Mouse (Mus musculus): ENCODE data around the gene Tm9sf3.

Tm9sf3 gene

GRCm38 (mm10) chr19:41262712-41263629 lies 826 bp downstream of the Tm9sf3 start:
- in situ Hi-C loops (cut with MboI, MseI) = no loop called here

GRCm38 (mm10) chr19:41260736-41261135 lies 3.1 kb downstream of the Tm9sf3 start:
- in situ Hi-C loops (cut with MboI, MseI) = no loop called here

GRCm38 (mm10) chr19:41259256-41259655 lies 4.5 kb downstream of the Tm9sf3 start:
- in situ Hi-C loops (cut with MboI, MseI) = no loop called here

GRCm38 (mm10) chr19:41258707-41259106 lies 5.1 kb downstream of the Tm9sf3 start:
- in situ Hi-C loops (cut with MboI, MseI) = no loop called here

GRCm38 (mm10) chr19:41254584-41254983 lies 9.2 kb downstream of the Tm9sf3 start:
- in situ Hi-C loops (cut with MboI, MseI) = no loop called here

GRCm38 (mm10) chr19:41248968-41249367 lies 14.8 kb downstream of the Tm9sf3 start:
- in situ Hi-C loops (cut with MboI, MseI) = no loop called here

- in situ Hi-C loops (cut with MboI, MseI) = no loop called here
Observed at GRCm38 (mm10) chr19:41248271-41248670, 15.5 kb downstream of the Tm9sf3 start.

GRCm38 (mm10) chr19:41246271-41246670 lies 17.5 kb downstream of the Tm9sf3 start:
- in situ Hi-C loops (cut with MboI, MseI) = no loop called here

- in situ Hi-C loops (cut with MboI, MseI) = no loop called here
Observed at GRCm38 (mm10) chr19:41244581-41244980, 19.2 kb downstream of the Tm9sf3 start.

GRCm38 (mm10) chr19:41241997-41242396 lies 21.8 kb downstream of the Tm9sf3 start:
- in situ Hi-C loops (cut with MboI, MseI) = no loop called here

GRCm38 (mm10) chr19:41233698-41234097 lies 30.1 kb downstream of the Tm9sf3 start:
- in situ Hi-C loops (cut with MboI, MseI) = no loop called here

- in situ Hi-C loops (cut with MboI, MseI) = no loop called here
Observed at GRCm38 (mm10) chr19:41208326-41208725, 55.5 kb downstream of the Tm9sf3 start.

- in situ Hi-C loops (cut with MboI, MseI) = no loop called here
Observed at GRCm38 (mm10) chr19:41206811-41207344, 56.9 kb downstream of the Tm9sf3 start, which contains the start of gene Tll2. TSS of gene Tll2 (minus strand) at chr19:41206835.

GRCm38 (mm10) chr19:41206041-41206810 lies 57.6 kb downstream of the Tm9sf3 start:
- in situ Hi-C loops (cut with MboI, MseI) = no loop called here

GRCm38 (mm10) chr19:41204159-41205081 lies 59.4 kb downstream of the Tm9sf3 start:
- in situ Hi-C loops (cut with MboI, MseI) = no loop called here

GRCm38 (mm10) chr19:41197606-41198005 lies 66.2 kb downstream of the Tm9sf3 start:
- in situ Hi-C loops (cut with MboI, MseI) = loop anchor here (10.0 kb wide), 1 partner anchor 113 kb away; no protein-coding TSS in a partner anchor

GRCm38 (mm10) chr19:41193379-41193778 lies 70.4 kb downstream of the Tm9sf3 start:
- in situ Hi-C loops (cut with MboI, MseI) = loop anchor here (10.0 kb wide), 1 partner anchor 109 kb away; no protein-coding TSS in a partner anchor

GRCm38 (mm10) chr19:41192953-41193352 lies 70.8 kb downstream of the Tm9sf3 start:
- in situ Hi-C loops (cut with MboI, MseI) = loop anchor here (10.0 kb wide), 1 partner anchor 108 kb away; no protein-coding TSS in a partner anchor

- in situ Hi-C loops (cut with MboI, MseI) = loop anchor here (10.0 kb wide), 1 partner anchor 107 kb away; no protein-coding TSS in a partner anchor
Observed at GRCm38 (mm10) chr19:41191724-41192123, 72.1 kb downstream of the Tm9sf3 start.

GRCm38 (mm10) chr19:41190876-41191434 lies 72.8 kb downstream of the Tm9sf3 start:
- in situ Hi-C loops (cut with MboI, MseI) = loop anchor here (10.0 kb wide), 1 partner anchor 106 kb away; no protein-coding TSS in a partner anchor
